Mouse (Mus musculus) forebrain, embryonic 12.5 days (tissue): Measurements from ENCODE around the gene Ccl6. TPM values are rescaled to one million over a fixed set of nuclear protein-coding genes. Genes with fewer than 3 reads are reported as not detected.

Experiments used
- ATAC-seq: fragments of 200-750 bp; cut with Nextera tagmentation; 2 replicates; pipeline ENCODE4 v1.8.0; 2017; ENCODE audit warnings: moderate TSS enrichment; ENCODE audit not compliant: low FRiP score
- H3K27ac ChIP-seq: fragments of 300-500 bp; sonication (generic); 2 replicates; pipeline ENCODE4 v1.5.1; 2016; ENCODE audit warnings: mild to moderate bottlenecking
- H3K27me3 ChIP-seq: fragments of 300-500 bp; sonication (generic); 2 replicates; pipeline ENCODE4 v1.6.1; 2016; ENCODE audit warnings: mild to moderate bottlenecking
- H3K36me3 ChIP-seq: fragments of 300-500 bp; sonication (generic); replicated peaks from 2 replicates; pipeline ENCODE4 v1.6.1; 2016; ENCODE audit warnings: mild to moderate bottlenecking
- H3K4me1 ChIP-seq: fragments of 300-500 bp; sonication (generic); 2 replicates; pipeline ENCODE4 v1.6.1; 2016
- H3K4me2 ChIP-seq: fragments of 300-500 bp; sonication (generic); 2 replicates; pipeline ENCODE4 v1.6.1; 2016; ENCODE audit warnings: mild to moderate bottlenecking, moderate library complexity
- H3K4me3 ChIP-seq: fragments of 300-500 bp; sonication (generic); replicated peaks from 2 replicates; pipeline ENCODE4 v1.5.1; 2016; ENCODE audit warnings: mild to moderate bottlenecking
- H3K9ac ChIP-seq: fragments of 300-500 bp; sonication (generic); 2 replicates; pipeline ENCODE4 v1.6.1; 2016; ENCODE audit warnings: mild to moderate bottlenecking
- H3K9me3 ChIP-seq: fragments of 300-500 bp; sonication (generic); 2 replicates; pipeline ENCODE4 v1.6.1; 2016
- WGBS: fragments of 180-500 bp; shearing (Covaris S2); methylation state at CpG from one replicate; pipeline ENCODE4 v1.1.7; 2016; 5-methylcytosine and 5-hydroxymethylcytosine counted together
- polyA plus RNA-seq: library from polyadenylated mRNA; unstranded; fragments of >200 nt; fragmentation: Nextera tagmentation; extraction: Ambion mirVana; gene quantifications from 2 replicates; pipeline ENCODE4 v1.2.1, GENCODE M21; 2016

The Ccl6 gene
- polyA plus RNA-seq, 1 experiment from 2014 or later: 0.91 TPM

DNA sequence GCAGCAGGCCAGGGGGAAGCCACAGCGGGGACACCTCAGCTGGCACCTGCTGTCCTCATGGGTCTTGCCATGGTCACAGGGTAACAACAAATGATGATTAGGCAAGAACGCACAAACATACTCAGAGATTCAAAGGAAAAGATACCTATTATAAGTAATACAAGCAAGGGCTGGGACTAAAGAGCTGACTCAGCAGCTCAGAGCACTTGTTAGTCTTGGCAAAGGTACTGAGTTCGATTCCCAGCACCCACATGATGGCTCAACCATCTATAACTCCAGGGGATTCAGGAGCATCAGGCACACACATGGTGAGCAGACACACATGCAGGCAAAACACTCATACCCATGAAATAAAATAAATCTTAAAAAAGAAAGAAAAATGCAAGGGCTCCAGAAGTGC is 51.5 kb downstream of the Ccl6 start:
- 89% methylated on average over 3 of the region's 3 CpGs for WGBS

DNA sequence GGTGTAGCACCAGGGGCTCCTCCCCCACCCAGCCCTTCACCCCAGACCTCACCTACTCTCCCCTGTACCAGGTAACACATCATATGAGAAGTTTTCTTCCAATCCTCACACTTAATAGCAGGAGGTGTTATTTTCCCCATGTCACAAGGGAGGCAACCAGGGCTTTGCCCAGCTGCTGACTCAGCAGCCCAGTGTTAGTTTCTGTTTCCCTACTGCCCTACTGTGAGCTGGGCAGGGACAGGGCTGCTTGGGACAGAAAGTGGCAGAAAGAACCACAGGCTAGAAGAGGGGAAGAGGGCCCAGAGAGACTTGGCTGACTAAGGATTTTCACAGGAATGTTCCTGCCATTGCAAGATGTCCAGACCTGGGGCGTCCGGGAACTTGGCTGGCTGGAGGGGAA is 52.0 kb downstream of the Ccl6 start:
- H3K4me2 ChIP-seq: no peak overlapping the region
- no peaks in the 10 kb centered on the region for H3K9me3 ChIP-seq
- H3K27ac ChIP-seq: no peak overlapping the region
- 87% methylated on average over 2 of the region's 2 CpGs for WGBS
- no peaks in the 10 kb centered on the region for H3K4me1 ChIP-seq
- no peak for ATAC-seq
- no peaks in the 10 kb centered on the region for H3K27me3 ChIP-seq
- H3K36me3 ChIP-seq: no peaks in the 10 kb centered on the region
- H3K4me3 ChIP-seq: no peak overlapping the region
- H3K9ac ChIP-seq: no peak overlapping the region

More for the DNA sequence above, 51.5 kb downstream of the Ccl6 start:
- Histone ChIP-seq H3K9me3 (no peaks in the 10 kb centered on the region), H3K4me3 (no peak overlapping the region), H3K27me3 (no peaks in the 10 kb centered on the region), H3K27ac (no peak overlapping the region), H3K4me2 (no peak overlapping the region), H3K9ac (no peak overlapping the region), H3K4me1 (no peaks in the 10 kb centered on the region), H3K36me3 (no peaks in the 10 kb centered on the region)
- no peak for ATAC-seq

DNA sequence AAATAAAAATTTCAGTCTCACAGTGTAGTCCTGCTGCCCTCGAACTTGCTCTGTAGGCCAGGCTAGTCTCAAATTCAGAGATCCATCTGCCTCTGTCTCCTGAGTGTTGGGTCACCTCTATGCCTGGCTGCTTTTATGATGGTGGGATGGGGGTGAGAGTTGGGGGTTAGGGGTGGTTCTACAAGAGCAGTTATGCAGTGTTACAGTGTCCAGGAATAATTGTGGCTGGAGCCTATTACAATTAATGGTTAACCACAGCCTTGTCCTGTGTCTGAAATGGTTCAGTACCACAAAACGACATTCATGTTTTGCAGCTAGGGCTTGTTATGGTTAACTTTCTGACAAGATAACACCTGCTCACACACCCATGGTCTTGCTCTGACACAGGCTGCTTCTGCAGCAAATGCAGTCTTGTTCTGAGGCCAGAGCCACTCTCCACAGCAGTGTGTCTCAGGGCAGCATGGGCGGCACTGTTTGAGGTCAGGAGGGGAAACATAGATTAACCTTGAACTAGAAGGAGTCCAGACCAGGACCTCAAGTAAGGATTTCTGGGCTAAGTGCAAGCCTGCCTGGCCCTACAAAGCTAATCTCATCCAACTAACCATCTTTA is 54.1 kb downstream of the Ccl6 start:
- no peak overlapping the region for H3K9ac ChIP-seq
- ATAC-seq: no peak
- no peak overlapping the region for H3K27ac ChIP-seq
- no peaks in the 10 kb centered on the region for H3K4me1 ChIP-seq
- WGBS: 82% methylated on average over 3 of the region's 3 CpGs
- no peak overlapping the region for H3K4me2 ChIP-seq
- H3K9me3 ChIP-seq: no peaks in the 10 kb centered on the region
- H3K27me3 ChIP-seq: no peaks in the 10 kb centered on the region
- H3K4me3 ChIP-seq: no peak overlapping the region
- H3K36me3 ChIP-seq: no peaks in the 10 kb centered on the region

Other genes starting within 250 kb of the Ccl6 start
- gene Rasl10b, start 183.9 kb downstream of the Ccl6 start, polyA plus RNA-seq: 11.0 and 13.9 TPM in 2 replicates
- gene Gas2l2, start 163.6 kb downstream of the Ccl6 start, polyA plus RNA-seq: 0.08 and 0.22 TPM in 2 replicates
- gene 1700020L24Rik, start 155.4 kb downstream of the Ccl6 start, polyA plus RNA-seq: 0.29 and 0.35 TPM in 2 replicates
- 1.5 and 2.7 TPM in 2 replicates for gene Mmp28, start 130.0 kb downstream of the Ccl6 start, polyA plus RNA-seq
- gene Taf15, start 120.0 kb downstream of the Ccl6 start, polyA plus RNA-seq: 14.7 and 20.0 TPM in 2 replicates
- gene Heatr9, start 70.9 kb downstream of the Ccl6 start, polyA plus RNA-seq: 0.10 TPM in 1 of 2 replicates, not detected in the other
- gene Ccl5, start 62.6 kb downstream of the Ccl6 start, polyA plus RNA-seq: not detected in 2 replicates
- 0.38 and 1.1 TPM in 2 replicates for gene Ccl9, start 14.5 kb downstream of the Ccl6 start, polyA plus RNA-seq
- gene Rpl9-ps1, start 52.5 kb upstream of the Ccl6 start, polyA plus RNA-seq: not detected in 2 replicates
- gene Ccl3, start 56.3 kb upstream of the Ccl6 start, polyA plus RNA-seq: 0.43 and 1.00 TPM in 2 replicates
- not detected in 2 replicates for gene Ccl4, start 69.5 kb upstream of the Ccl6 start, polyA plus RNA-seq
- gene Wfdc17, start 110.9 kb upstream of the Ccl6 start, polyA plus RNA-seq: not detected in 2 replicates
- gene Wfdc18, start 115.9 kb upstream of the Ccl6 start, polyA plus RNA-seq: not detected in 2 replicates
- gene Wfdc21, start 153.9 kb upstream of the Ccl6 start, polyA plus RNA-seq: not detected in 2 replicates
- 33.5 and 34.9 TPM in 2 replicates for gene Heatr6, start 160.6 kb upstream of the Ccl6 start, polyA plus RNA-seq